Mouse (Mus musculus) thymus, postnatal 14 days (tissue): ENCODE results near the gene Gm11937.

Experiments
- DNase-seq: peaks from one replicate; pipeline ENCODE4 v3.0.0; 2021

Gm11937 gene

DNA sequence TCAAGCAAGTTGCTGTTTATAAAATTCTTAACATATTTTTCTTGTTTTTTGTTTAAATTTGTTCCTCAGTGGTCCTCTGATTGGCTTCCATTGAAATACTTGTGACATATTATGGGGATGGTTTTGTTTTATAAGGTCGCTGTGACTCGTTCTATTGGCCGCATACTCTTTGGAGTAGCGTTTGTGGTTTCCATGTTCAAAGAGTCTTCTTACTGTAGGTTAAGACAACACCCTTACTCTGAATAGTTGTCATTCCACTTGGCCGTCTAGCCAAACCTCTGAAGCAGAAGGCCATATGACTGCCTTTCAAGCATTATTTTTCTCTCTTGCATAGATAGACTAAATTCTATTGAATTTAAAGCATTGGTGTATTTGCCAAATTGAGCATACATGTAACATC is 28.9 kb downstream of the Gm11937 start:
- no peak for DNase-seq

DNA sequence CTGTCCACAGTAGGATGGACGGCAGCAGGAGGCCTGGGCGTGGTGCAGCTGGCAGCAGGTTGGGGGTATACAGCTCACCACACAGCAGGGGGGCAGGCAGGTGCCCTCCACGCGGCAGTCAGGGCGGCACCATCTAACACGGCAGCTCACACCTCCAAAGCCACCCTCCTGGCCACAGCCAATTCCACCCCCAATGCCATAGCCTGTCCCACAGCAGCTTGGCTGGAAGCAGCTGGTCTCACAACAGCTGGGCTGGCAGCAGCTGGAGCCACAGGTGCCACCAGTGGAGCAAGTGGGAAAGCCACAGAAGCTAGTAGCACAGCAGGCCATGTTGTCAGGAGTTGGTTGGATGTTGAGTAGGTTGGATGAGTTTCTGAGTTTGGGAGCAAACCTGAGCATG is 29.4 kb downstream of the Gm11937 start, which contains the start of gene Krtap1-5:
Gene Krtap1-5, minus strand, starts transcription at position 381 of the 400 bp plus-strand sequence.
- DNase-seq, result no peak

DNA sequence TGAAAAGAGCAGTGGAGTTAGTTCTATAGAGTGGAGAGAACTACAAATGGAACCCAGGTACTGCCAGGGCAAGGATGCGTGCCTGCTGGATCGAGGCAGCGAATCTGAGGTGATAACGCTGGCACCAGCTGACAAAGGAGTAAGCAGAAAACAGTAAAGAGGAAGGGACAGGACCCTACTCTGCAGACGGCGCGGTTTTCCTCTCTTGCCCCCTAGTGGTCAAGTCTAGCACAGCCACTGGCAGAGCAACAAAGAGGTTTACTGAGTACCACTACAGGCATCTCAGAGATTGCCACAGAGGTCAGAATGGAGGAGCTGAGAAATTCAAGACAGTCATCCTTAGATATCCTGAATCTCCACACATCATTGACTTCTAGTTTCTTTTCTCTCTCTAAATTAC is 35.9 kb downstream of the Gm11937 start:
- DNase-seq, result peak; percentile 58

DNA sequence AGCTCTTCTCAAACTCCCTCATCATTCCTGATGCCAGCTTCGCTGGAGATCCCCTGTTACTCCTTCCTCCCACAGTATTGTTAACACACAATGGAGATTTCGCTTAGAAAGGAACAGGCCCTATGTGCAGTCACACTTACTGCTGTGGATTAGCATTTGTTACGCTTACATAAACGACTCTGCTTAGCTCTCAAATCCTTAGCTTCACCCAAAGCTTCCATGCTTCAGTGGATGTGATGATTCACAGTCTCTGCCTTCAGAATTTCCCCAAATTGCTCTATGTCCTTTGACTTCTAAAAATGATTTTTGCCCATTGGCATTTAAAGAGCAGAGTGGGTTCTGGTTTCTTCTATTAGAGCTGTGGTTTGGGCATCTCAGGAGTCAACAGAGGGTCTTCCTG is 36.8 kb downstream of the Gm11937 start:
- no peak for DNase-seq

DNA sequence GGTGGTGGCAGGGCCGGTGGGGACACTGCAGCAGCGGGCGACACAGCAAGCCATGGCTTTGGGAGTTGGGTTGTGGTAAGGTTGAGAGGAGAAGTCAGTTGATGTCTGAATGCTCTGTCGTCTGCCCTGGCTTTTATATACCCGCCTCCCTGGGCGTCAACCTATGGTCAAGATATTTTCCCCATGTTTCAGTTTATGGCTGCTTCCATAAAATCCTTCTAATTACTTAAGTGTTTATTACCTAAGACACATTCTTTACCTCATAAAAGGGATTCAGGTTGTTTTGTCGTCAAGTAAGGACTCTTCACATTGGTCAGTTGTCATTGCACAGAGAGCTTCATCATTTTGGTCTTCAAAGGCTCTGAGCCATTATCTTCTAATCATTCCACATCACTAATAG is 43.5 kb downstream of the Gm11937 start, which contains the start of gene Krtap3-1:
Gene Krtap3-1, minus strand, starts transcription at position 101 of the 400 bp plus-strand sequence.
- DNase-seq, result no peak

DNA sequence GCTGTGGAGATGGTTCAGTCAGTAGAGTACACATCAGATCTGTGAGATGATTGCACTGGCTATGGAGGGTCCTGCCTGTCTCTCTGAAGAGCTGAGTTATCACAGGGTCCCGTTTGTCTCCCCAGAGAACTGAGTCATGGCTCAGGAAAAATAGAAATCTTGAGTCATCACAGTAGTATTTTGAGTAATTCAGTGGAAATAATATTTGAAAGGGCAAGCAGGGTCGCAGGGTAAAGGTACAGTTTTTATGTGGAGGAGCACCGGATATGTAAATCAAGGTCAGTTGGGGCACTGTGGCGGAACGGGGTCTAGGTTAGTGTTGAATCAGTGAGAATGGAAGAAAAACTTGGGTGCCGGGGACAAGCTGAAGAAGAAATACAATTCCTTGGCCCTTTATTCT is 47.4 kb downstream of the Gm11937 start:
- no peak for DNase-seq
